Mouse (Mus musculus) MEL-GATA-1-ER (cell line): ENCODE measurements around the gene AW549877.
A peak's percentile ranks its signal among the peaks of the same experiment; 100 is the strongest.

Source experiments
- DNase-seq: peaks from one replicate; pipeline ENCODE4 v3.0.0-alpha.2; 2012; ENCODE audit warnings: low read depth; ENCODE audit errors: extremely low read depth

AW549877 gene

DNA sequence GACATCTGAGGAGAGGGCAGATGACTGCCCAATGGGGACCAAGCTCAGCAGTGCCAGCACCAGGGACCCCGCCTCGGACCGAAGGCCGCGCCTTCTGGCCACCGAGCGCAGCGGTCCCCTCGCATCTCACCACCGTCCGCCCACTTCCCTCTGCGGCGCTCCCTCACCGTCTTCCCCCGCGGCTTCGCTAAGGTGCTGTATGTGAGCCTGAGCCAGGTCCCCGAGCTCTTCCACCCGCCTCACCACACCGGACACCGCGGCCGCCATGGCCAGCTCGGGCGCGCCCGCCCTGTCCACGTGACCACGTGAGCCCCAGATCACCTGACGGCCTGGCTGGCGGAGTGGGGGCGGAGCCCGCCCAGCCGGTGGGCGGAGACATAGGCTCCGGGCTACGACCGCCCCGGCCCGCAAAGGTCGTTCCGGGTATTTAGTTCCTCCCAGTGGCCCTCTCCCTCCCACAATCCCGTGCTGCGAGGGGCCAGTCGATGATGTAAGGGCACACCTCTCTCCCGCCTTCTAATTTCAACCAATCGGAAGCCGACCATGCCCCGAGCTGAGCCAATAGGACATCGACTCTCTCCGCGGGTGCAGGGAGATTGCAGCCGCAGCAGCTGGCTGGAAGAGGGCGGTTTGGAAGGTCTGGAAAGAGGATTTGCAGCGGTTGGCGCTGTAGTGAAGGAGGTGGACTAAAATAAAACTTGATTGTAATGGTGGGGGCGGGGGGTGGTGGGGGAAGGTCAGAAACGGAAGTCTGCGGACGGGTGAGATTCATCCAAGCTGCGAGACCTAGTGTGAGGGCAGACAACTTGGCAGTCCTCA lies at the start of gene AW549877:
TSS of gene AW549877 (minus strand) at position 297 of the 819 bp plus-strand sequence.
- DNase-seq = peak; percentile 97

DNA sequence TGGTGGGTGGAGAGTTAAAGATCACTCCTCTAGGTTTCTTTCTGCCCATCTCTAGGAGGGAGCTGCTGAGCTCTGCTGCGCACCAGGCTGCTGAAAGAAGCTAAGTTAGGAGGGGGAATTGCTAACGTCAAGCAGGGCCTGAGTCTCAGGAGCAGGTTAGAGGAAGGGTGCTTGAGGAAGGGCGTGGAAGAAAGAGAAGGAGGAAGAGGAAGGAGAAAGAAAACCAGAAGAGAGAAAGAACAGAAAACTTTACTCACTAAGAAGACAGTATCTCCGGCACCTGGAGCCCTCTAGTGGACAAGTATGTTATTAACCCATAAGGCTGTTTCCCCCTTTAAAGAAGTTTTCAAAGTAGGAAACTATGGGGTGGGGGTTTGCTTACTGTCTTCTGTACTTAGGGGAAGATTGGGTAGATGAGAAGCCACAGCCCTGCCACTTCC lies 47.5 kb upstream of the AW549877 start:
- DNase-seq = peak; percentile 26

DNA sequence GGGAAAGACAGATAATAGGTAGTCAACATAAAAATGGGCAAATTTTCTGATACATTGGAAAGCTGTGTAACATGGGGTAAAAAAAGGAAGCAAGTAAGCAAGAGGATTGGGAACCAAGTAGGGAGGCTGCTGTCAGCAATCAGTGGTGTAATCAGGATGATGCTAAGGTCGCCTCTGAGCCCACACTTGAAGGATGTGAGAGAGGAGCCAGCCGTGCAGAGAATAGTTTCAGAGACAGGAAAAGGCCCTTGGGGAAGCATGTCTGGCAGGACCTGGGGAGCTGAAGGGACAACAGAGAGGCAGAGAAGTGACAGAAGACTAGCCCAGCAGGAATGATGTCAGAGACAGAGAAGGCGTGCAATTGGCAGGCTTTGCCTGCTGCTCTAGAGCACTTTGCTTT lies 46.9 kb upstream of the AW549877 start:
- DNase-seq = no peak

DNA sequence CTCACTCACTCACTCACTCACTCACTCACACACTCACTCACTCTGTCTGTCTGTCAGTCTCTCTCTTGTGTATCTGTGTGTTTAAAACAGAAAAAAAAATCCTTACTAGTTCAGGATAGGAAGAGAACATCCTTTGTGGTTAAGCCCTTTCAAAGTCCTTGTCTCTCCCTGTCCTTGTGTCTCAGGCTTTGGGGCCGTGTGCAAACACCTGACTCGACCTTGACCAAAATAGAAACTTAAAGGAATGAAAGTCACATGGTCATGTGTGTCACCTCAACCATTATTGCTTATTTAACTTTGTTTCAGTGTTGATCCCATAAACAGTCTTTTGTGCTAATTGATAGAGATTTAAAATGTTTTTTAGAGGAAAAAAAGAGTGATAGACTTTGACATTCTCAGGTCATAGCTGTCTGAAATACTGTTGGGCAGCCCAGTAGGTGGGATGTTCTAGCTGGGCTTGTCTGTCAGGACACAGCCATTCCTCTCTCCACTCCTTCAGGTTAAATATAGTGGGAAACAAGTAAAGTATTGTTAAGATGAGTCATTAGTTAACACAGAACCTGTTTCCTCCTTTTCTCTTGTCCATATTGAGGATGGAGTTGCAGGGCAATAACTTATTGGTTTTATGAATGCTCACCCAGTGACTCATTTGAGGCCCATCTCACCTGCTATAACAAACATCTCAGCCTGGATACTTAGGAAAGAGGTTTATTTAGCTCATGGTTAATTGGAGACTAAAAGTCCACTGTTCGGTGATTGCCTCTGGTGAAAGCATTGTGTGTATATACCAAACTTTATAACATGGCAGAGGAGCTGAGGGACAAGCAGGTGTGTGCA lies 37.8 kb upstream of the AW549877 start:
- DNase-seq = no peak

DNA sequence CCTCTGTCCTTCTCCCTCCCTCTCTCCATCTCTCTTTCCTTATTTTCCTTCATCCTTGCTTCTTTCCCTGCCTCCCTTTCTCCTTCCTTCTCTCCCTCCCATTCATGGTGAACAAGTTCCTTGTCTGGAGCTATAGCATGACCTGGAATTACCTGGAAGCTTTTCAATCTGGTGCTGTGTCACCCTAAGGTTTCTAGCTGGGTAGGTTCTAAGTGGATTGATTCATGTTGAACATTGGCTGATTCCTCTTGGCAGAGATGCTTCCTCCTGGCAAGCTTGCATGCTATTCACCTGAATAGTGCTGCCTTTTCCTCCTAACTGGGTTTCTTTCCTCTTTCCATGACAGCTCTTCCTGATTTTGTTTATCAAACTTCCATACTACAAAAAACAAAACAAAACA lies 33.4 kb upstream of the AW549877 start:
- DNase-seq = no peak

DNA sequence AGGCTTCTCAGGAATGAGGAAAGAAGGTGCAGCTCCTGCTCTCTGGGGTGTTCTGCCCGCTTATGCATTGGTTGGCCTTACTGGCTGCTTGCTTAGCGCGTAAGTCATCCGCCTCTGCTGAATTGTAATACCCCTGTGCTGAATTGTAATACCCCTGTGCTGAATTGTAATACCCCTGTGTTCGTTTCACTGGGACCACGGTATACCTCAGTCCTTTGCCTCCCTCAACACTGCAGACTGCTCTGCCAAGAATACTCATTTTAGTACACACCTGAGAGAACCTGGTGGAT lies 32.8 kb upstream of the AW549877 start:
- DNase-seq = no peak

DNA sequence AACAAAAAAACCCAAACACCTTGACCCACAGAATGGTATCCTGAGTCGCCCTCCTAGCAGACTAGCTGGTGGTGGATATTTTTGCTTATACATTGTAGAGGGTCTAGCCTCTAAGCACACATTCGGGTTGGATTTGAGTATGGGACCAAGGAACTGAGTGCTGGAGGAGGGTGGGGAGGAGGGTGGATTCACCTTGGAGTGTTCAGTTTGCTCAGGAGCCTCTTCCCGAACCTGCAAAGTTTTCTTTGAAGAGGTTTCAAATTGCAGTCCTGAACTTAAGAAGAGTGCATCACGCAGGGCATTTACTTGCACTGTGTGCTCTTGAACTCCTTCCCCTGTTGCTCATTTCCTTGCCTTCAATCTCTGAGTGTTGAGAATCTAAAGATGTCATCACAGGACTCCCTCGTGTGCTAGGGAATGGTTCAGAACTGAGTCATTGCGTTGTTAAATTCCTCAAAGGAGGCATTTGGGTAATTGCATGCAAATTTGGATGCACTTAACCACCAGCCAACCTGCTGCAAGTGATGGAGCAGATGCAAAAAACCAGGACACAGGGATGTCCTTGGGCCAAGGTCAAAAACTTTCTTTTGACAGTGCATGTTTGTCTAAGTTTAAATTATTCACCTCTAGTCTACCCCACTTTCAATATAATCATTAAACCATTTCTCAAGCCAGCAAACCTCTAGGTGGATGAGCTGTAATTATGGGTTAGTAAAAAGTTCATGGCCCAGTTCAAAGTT lies 32.3 kb upstream of the AW549877 start:
- DNase-seq = peak; percentile 14

DNA sequence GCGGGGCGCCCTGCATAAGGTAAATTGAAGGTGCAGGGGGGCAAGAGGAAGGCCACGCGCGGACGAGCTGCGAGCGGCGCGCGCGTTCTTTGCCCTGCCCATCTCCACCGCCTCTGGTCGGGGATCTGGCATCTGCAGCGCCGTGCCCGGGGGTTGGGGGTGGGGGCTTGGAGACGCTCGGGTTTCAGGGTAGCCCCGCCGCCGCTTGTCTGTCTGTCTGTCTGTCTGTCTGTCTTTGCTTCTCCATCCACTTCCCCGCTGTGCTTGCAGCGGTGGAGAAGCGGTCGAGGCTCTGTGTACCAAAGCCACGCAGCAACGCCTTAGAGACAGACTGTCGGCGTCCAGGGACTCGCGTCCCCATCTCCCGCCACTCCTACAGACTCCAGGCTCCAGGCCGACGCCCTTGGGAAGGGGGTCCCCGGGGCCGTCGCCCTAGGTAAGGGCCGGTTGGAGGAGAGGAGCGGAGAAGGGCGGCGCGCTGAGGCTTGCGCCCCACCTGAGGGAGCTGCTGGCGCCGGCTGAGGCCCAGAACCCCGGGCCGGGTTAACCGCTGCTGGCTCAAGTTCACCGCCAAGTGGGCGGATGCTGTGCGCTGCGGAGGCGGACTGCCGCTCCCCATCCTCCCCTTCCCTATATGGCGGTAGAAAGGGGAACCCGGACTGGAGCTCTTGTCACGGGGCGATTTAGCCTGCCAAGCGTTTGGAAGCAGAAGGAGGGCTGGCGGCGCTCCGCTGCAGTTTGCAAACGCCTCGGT lies 31.5 kb upstream of the AW549877 start:
- peak; percentile 73 for DNase-seq

DNA sequence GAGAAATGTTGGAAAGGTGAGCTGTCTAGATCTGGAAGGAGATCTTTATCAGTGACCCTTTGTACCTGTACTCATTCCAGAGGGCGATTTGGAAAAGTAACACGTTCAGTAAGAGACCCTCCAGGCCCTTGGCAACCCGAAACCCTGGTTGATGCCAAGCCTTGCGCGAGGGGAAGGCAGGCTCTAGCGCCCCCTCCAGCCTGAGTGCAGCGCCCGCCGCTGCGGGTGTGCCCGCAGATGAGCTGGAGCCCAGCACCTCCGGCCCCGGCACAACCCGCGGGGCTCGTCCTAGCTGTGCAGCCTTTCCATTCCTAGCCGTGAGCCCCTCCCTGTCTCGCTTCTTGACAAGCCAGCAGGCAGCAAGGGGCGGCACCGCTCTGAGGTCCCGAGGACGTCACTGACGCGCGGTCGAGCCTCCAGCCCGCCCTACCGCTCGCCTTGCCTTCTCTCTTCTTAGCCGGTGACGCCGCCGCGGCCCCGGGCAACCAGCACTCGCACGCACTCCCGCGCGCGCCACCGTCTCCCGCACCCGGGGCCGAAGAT lies 30.8 kb upstream of the AW549877 start, which contains the start of gene Oxct1:
TSS of gene Oxct1 (plus strand) at position 153 of the 543 bp plus-strand sequence.
- peak; percentile 81 for DNase-seq

DNA sequence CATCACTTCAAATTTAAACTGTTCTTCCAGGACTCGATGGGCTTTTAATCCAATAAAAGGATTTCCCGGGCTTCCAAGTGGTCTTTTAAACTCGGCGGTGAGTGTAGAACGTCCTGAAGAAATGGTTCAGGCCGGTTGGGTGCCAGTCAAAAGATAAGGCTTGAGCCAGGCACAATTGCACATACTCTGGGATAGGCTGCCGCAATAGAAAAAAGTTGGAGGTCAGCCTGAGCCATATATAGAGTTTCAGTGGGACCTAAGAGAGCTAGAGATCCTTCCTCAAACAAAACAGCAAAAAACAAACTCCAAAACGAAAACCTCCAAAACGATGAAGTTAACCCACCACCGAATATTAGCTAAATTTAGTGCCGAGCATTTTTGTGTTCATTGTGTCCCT lies 30.0 kb upstream of the AW549877 start:
- no peak for DNase-seq

DNA sequence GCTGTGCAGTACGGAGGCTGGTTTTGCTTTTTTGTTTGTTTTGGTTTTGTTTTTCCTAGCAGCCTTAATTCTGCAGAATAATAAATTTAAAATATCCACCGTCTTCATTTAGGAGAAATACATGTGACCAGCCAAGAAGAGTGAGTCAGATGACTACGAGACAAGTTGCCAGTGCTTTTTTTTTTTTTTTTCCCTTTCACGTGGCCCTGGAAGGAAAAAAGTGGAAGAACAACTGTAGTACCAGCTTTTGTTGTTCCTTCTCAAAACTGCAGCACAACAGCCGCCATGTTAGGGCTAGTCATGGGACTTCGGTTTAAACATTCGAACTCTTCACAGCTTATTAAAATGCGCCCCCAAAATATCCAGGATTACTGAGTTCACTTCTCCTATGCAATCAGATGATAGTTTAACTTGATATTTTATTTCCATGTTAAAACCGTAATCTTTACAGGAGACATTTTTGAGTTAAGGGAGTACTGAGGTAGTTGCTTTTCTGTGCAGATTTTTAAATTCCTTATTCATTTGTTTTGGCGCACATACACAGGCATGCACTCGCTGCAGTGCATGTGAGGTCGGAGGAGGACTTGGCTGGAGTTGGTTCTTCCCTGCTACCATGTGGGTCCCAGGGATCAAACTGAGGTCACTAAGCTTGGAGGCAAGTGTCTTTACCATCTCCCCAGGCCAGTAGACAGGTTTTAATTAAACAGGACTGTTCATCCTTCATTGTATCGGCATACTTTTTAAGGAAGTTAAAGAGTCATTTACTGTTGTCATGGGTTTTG lies 29.4 kb upstream of the AW549877 start:
- no peak for DNase-seq

DNA sequence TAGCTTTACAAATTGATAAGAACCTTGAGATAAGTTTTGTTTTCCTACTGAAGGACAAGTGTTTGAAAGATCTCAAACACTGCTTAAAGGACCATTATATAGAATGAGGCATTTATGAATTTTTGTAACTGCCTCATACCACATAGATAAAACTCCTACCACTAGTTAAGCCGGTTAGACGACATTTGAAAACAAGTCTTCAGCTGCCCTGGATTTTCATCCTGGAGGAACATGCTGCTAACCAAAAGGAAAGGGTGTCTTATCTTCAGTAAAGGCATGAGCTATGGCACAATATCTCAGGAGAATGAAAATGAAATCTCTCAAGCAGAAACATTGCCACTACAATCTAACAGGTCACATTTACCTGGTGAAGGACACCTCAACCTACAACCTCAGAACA lies 28.2 kb upstream of the AW549877 start:
- DNase-seq = no peak

DNA sequence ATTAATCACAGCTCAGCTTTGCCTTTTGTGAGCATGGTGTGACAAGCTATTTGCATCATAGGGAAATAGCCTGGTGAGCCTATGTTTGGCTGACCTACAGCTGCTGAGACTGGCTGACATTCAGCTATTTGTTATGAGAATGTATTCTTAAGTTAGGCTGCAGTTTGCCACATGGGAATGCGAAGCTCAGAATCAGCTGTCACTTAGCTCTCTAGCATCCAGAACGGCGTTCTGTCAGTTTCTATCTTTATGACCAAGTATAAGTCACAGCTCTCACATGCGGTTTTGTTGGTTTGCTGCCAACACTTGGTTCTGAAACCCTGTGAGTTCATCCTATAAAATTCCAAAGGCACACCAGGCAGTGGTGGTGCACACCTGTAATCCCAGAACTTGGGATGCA lies 25.2 kb upstream of the AW549877 start:
- no peak for DNase-seq

DNA sequence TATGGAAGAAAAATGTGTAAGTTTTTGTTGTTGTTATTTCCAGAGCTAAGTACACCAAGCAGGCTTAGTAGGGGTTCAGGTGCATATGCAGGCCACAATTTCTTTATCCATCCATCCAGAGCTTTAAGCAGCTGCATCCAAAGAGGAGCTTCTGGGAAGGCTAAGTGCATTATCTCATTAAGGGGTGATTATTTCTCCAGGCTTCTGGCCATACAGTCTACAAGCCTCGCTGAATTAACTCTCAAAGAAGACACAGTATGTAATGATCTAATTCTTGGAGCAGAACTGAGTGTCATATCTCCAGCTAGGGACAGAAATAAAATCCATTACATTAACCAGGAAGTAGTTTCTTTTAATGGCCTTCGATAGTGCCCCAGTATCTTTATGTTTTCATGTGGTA lies 18.3 kb upstream of the AW549877 start:
- no peak for DNase-seq

DNA sequence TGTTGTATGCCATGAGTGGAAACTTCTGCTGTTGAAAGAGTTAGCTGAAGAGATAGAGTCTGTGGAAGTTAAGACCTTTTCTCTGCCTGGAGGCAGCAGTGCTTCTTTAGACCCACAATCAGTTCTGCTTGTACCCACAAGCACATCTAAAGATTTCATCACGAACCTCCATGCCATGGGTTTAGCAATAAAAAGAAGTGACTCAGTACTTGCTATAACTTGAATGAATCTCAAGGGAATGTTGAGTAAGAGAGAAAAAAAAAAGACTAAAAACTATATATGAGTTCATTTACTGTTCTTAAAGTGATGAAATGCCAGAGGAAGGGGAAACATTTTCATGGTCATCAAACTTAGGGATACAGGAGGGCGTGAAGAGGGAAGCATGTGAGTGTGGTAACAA lies 5.0 kb upstream of the AW549877 start:
- DNase-seq = no peak

DNA sequence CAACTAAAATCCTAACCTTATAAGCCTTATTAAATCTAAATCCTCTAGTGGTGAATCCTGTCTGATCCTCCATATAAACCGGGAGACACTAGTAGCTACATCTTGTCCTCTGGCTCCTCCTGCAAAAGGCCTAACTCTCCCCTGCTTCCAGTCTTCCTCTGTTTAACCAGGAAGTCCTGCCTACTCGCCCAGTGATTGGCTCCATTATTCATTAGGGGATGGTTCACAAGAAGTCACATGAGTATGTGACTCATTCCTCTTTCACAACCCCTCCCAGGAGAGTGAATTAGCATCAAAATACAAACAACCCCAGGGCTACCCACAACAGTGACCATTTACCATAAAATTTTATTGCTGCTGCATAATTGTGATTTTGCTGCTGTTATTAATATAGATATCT lies 3.6 kb upstream of the AW549877 start:
- no peak for DNase-seq

DNA sequence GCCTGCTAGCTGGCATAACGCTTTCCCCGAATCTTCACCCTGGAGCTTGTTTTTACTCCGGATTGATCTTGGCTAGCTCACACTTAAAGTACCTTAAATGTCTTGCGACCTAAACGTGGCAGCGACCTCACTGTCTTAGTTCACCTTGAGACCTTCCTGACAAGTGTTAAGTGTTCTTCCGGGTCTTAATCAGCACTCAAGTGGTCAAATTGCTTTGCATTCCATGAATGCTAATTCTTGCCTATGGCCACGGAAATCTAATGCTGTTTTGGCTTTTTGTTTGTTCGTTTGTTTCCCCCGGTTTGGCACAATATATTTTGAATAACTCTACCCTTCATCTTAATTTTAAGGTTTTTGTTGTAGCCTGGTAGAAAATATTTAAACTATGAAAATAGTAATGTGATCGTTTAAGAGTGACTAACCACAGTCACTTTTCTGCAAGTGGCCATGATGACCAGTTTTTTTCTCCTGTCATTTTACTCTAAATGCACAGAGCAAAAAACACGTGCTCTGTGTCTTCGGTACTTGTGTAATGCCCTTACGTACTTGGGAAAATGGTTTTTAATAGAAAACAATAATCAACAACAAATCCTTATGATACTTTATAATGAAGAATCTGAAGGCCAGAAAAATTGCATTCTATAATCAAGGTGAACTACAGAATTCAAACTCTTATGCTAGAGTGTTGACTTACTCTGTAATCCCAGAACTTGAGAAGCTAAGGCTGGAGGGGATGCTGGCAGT lies 895 bp upstream of the AW549877 start:
- no peak for DNase-seq

DNA sequence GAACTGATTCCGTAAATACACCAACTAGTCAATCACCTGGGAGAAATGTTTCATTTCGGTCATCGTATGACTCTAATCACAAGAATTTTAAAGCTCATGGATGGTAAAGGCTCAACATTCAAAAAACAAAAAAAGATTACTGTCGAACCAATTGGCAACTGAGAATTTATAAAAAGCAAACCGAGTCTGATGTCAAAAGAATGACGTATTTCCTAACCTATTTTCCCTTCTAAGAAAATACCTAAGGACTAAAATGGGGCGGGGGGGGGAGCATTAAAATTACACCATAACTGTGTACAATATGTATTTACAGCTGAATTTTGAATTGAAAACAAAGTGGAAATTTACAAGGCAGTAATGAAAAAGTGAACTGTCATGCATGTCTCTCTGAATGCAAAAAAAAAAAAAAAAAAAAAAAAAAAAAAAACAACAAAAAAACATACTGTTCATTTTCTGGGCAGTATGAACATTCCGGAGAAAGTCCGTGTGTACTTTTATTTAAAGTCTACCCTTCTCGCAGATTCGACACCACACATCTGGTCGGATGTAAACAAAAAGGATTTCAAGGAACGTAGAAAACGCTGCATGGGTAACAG lies 594 bp downstream of the AW549877 start:
- peak; percentile 51 for DNase-seq

DNA sequence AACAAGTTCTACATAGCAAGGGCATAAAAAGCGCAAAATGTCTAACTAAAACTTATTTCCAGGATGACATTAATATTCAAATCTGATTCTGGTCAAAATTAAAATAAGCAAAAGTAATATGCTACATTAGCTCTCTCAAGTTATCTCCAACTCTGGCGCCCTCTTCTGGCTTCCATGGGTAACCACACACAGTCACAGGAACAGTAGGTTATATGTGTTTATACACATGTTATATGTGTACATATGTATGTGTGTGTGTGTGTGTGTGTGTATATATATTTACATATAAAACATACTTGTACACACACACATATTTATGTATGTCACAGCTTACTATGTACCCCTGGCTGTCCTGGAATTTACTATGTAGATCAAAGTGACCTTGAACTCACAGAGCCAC lies 7.6 kb downstream of the AW549877 start:
- DNase-seq = no peak
